Mouse (Mus musculus) monocyte, adult 59 days (primary cell): ENCODE results near the gene C2cd2l. TPM values are rescaled to one million over a fixed set of nuclear protein-coding genes. Genes with fewer than 3 reads are reported as not detected.

Source experiments
- total RNA-seq, 2 experiments: library from RNA; stranded (reverse); gene quantifications; one replicate each; pipeline ENCODE4 v1.2.4; 2023

Gene C2cd2l
- total RNA-seq: 10 to 100 TPM; 25.9 to 31.5 TPM

GRCm38 (mm10) chr9:44319887-44320798, at the start of gene C2cd2l:
Gene C2cd2l (minus strand): TSS chr9:44320285.

GRCm38 (mm10) chr9:44361190-44361917, 41.3 kb upstream of the C2cd2l start, which contains the start of gene Vps11:
Gene Vps11 (minus strand): TSS chr9:44361670.

DNA sequence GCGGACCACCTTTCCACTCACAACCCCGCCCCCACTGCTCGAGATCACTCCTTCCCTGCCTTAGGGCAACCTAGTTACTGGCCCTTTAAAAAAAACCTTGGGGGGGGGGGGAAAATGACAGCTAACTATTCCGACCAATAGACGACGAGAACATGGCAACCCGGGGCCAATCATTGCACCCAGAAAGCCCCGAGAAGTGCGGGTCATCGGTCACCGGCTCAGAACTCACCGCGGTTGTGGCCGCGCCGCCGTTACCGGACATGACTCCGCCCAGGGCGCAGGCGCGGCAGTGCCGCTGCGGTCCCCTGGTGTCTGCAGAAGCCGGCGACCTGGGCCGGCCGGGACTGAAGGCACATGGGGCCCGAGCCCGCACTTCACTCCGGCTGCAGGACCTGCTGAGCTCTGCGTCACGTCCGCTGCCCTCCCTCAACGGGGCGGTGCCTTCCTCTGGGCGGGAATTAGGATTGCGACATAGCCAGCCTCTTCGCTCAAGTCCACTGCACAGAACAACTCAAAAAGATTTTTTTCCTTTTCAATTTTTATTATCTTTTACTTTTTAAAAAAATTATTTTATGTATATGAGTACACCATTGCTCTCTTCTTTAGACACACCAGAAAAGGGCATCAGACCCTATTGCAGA, 23.8 kb upstream of the C2cd2l start, which contains the start of gene Hmbs:
Gene Hmbs (minus strand): TSS at position 448 of the 641 bp plus-strand sequence.

GRCm38 (mm10) chr9:44334396-44335330, 14.6 kb upstream of the C2cd2l start, which contains the start of gene H2afx:
Gene H2afx (plus strand): TSS chr9:44334694.

DNA sequence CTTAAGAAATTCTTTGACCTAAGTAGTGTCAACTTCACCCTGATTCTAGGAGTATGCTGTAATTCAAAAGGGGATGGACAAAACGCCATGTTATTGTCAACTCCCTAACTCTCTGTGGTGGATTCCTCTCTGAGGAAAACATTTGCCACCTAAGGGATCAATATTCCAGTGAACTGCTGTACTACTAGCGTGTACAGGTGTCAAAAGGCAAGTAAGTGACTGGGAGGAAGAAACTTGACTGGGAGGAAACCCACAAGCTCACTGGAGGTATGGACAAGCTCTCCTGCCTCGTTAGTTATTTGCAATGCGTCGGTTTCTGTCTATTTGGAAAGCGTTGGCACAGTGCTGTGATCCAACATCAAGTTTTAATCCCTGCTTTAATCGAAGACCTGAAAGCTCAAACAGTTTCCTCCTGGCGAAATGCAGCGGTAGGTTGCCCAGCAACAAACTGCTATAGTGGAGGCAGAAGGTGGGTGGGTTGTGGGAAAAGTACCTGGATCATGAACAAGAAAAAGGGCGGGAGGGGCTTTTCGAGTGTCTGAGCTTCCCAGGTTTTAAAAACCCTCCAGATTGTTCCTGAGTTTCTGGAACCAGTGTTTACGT, 5.8 kb upstream of the C2cd2l start, which contains the start of gene Dpagt1:
Gene Dpagt1 (plus strand): TSS at position 252 of the 603 bp plus-strand sequence.

GRCm38 (mm10) chr9:44305466-44306079, 14.5 kb downstream of the C2cd2l start, which contains the start of gene Hinfp:
Gene Hinfp (minus strand): TSS chr9:44305671.

GRCm38 (mm10) chr9:44288076-44288958, 31.8 kb downstream of the C2cd2l start, which contains the start of gene Abcg4:
Gene Abcg4 (minus strand): TSS chr9:44288615.

GRCm38 (mm10) chr9:44268432-44268831, 51.7 kb downstream of the C2cd2l start, which contains the start of gene Nlrx1:
Gene Nlrx1 (minus strand): TSS chr9:44268599.

Other genes with a start within 250 kb of the C2cd2l start
- not detected for gene Mfrp, start 218.6 kb downstream of the C2cd2l start, total RNA-seq
- gene C1qtnf5, start 213.0 kb downstream of the C2cd2l start, total RNA-seq: not detected
- gene Gm49380, start 206.8 kb downstream of the C2cd2l start, total RNA-seq: not detected
- 10 to 100 TPM; 13.9 to 14.0 TPM for gene Rnf26, start 206.8 kb downstream of the C2cd2l start, total RNA-seq
- gene Mcam, start 185.8 kb downstream of the C2cd2l start, total RNA-seq: under 1 TPM in 1 of 2 experiments, not detected in 1; 0.16 TPM
- gene Cbl, start 86.2 kb downstream of the C2cd2l start, total RNA-seq: 100 to 1,000 TPM; 223 to 230 TPM
- not detected for gene Ccdc153, start 79.6 kb downstream of the C2cd2l start, total RNA-seq
- under 1 TPM; 0.49 to 0.58 TPM for gene Pdzd3, start 68.8 kb downstream of the C2cd2l start, total RNA-seq
- 10 to 100 TPM; 39.1 to 44.7 TPM for gene Nlrx1, start 51.7 kb downstream of the C2cd2l start, total RNA-seq
- not detected for gene Abcg4, start 31.7 kb downstream of the C2cd2l start, total RNA-seq
- 10 to 100 TPM; 30.5 to 31.9 TPM for gene Hinfp, start 14.6 kb downstream of the C2cd2l start, total RNA-seq
- 10 to 100 TPM; 19.9 to 29.9 TPM for gene Dpagt1, start 5.7 kb upstream of the C2cd2l start, total RNA-seq
- gene H2afx, start 14.4 kb upstream of the C2cd2l start, total RNA-seq: 10 to 100 TPM; 21.6 to 22.2 TPM
- gene Hmbs, start 23.9 kb upstream of the C2cd2l start, total RNA-seq: 10 to 100 TPM; 19.4 to 20.5 TPM
- 10 to 100 TPM; 42.6 to 42.7 TPM for gene Vps11, start 41.4 kb upstream of the C2cd2l start, total RNA-seq
- 100 to 1,000 TPM; 109 TPM for gene Hyou1, start 59.2 kb upstream of the C2cd2l start, total RNA-seq
- gene Slc37a4, start 76.6 kb upstream of the C2cd2l start, total RNA-seq: 10 to 100 TPM; 18.5 to 22.0 TPM
- 1,000 to 10,000 TPM; 1,774 to 1,864 TPM for gene Rps25, start 86.9 kb upstream of the C2cd2l start, total RNA-seq
- gene Trappc4, start 87.3 kb upstream of the C2cd2l start, total RNA-seq: 10 to 100 TPM; 50.5 to 54.3 TPM
- gene Ccdc84, start 98.3 kb upstream of the C2cd2l start, total RNA-seq: 10 to 100 TPM; 23.7 to 28.9 TPM
- gene Foxr1, start 120.9 kb upstream of the C2cd2l start, total RNA-seq: not detected
- not detected for gene Upk2, start 134.7 kb upstream of the C2cd2l start, total RNA-seq
- gene Bcl9l, start 162.5 kb upstream of the C2cd2l start, total RNA-seq: 10 to 100 TPM; 22.6 to 24.3 TPM
- gene Cxcr5, start 241.6 kb upstream of the C2cd2l start, total RNA-seq: 1 to 10 TPM in 1 of 2 experiments, under 1 TPM in 1; 0.27 to 1.2 TPM